Mouse (Mus musculus) ovary, postnatal 10 days (tissue): ENCODE results near the gene Dnajc7.
"Not testable (repeated sequence)": the region's sequence is repeated elsewhere in the genome, so short reads cannot be mapped to it uniquely, and the experiment has no call there.

Experiments
- DNase-seq: peaks from one replicate; pipeline ENCODE4 v3.0.0; 2022; ENCODE audit warnings: low spot score

Dnajc7 gene

GRCm38 (mm10) chr11:100546955-100547354, 73.0 kb downstream of the Dnajc7 start:
- no peak for DNase-seq

- DNase-seq: no peak
Measured at GRCm38 (mm10) chr11:100545746-100546085, 74.3 kb downstream of the Dnajc7 start.

- peak; percentile 38 for DNase-seq
Measured at GRCm38 (mm10) chr11:100544832-100545745, 74.9 kb downstream of the Dnajc7 start, which contains the start of gene Ttc25. Gene Ttc25 (plus strand): TSS chr11:100545607.

GRCm38 (mm10) chr11:100541577-100541976, 78.4 kb downstream of the Dnajc7 start:
- no peak for DNase-seq

GRCm38 (mm10) chr11:100540966-100541365, 79.0 kb downstream of the Dnajc7 start:
- DNase-seq: no peak

GRCm38 (mm10) chr11:100536466-100536865, 83.5 kb downstream of the Dnajc7 start:
- no peak for DNase-seq

- DNase-seq: no peak
Measured at GRCm38 (mm10) chr11:100535996-100536395, 84.0 kb downstream of the Dnajc7 start.

GRCm38 (mm10) chr11:100534821-100535220, 85.1 kb downstream of the Dnajc7 start:
- DNase-seq: not testable (repeated sequence)

- not testable (repeated sequence) for DNase-seq
Measured at GRCm38 (mm10) chr11:100534411-100534810, 85.6 kb downstream of the Dnajc7 start.

- no peak for DNase-seq
Measured at GRCm38 (mm10) chr11:100533871-100534270, 86.1 kb downstream of the Dnajc7 start.
